Mouse (Mus musculus): ENCODE measurements around the gene Kansl1. TPM values are rescaled to one million over a fixed set of nuclear protein-coding genes. Genes with fewer than 3 reads are reported as not detected.
A peak's percentile ranks its signal among the peaks of the same experiment; 100 is the strongest.

The Kansl1 gene
- polyA plus RNA-seq, 1 experiment from 2014 or later: 28.2 TPM

DNA sequence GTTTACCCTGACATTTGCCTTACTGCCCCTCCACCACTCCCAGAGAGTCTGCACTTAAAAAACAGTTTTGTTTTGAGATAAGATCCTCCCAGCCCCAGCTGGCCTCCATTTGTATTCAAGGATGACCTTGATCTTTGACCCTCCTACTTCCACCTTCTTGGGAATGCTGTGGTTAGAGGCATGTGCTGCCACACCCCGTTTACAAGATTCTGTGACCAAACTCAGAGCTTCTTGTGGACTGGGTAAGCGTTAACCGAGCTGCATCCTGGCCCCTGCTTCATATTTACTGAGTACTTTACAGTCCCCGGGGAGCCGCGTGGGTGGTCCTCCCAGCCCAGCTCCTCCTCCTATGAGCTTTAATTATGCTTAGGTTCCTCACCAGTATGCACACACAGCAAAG, 173.0 kb downstream of the Kansl1 start:
- H3K9ac ChIP-seq (ENCODE audit: low read depth, low read length): no peak overlapping the region
- H3K9me3 ChIP-seq (replicated peaks; ENCODE audit: control insufficient read depth, low read length, poor library complexity, severe bottlenecking): no peaks in the 10 kb centered on the region
- H3K4me3 ChIP-seq (ENCODE audit: low read depth, low read length): no peak overlapping the region
- ATAC-seq: no peak
- no peak overlapping the region for H3K4me2 ChIP-seq (ENCODE audit: low read length)
- no peaks in the 10 kb centered on the region for H3K4me1 ChIP-seq (ENCODE audit: control insufficient read depth, insufficient read depth, low read length)
- H3K27me3 ChIP-seq (ENCODE audit: control insufficient read depth, insufficient read depth, low read depth, low read length): no peaks in the 10 kb centered on the region
- WGBS: 51% methylated on average over 6 of the region's 6 CpGs
- H3K27ac ChIP-seq (ENCODE audit: low read length): no peak overlapping the region
- peaks cover 20% of the 10 kb centered on the region for H3K36me3 ChIP-seq (ENCODE audit: control insufficient read depth, insufficient read depth, low read length)

DNA sequence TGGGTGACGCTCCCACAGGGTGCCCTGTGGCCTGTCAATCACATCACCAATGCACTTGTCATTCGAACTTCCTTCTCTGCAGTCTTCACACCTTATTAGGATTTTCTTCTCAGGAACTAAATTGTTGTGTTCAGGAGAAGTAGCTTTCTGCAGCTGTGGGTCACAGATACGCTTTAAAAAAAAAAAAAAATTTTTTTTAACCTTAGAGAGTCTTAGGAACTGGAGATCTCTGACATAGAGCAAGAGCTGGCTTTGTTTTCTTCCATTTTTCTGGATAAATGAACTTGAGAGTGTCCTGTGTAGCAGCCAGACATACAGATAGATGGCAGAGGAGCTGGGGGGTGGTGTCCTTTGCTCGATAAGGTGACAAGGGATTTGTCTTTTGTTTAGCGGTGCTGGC, 173.5 kb downstream of the Kansl1 start:
- ATAC-seq: no peak

DNA sequence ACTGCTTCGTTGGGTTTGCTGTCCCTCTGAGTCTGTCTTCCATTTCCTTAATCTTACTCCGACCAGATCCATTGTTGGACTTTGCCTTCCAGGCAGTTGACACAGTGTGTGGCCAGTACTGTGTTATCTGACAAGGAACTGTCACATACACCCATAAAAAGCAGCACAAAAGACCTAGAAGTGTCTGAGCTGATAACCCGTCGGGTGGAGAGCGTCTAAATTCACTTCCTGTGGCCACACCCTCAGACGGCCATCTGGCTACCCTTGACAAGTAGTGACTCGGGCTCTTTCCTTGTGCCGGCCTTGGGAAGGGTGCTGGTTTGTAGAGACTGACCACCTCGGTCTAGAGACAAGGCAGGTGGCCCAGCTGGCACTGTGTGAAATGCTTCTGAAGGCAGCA, 175.4 kb downstream of the Kansl1 start:
- no peak overlapping the region for H3K9ac ChIP-seq (ENCODE audit: low read depth, low read length)
- H3K4me2 ChIP-seq (ENCODE audit: low read length): no peak overlapping the region
- no peaks in the 10 kb centered on the region; the same call in 1 of the 2 replicates for H3K4me1 ChIP-seq (ENCODE audit: control insufficient read depth, insufficient read depth, low read length)
- no peak overlapping the region for H3K4me3 ChIP-seq (ENCODE audit: low read depth, low read length)
- no peaks in the 10 kb centered on the region for H3K27me3 ChIP-seq (ENCODE audit: control insufficient read depth, insufficient read depth, low read depth, low read length)
- no peaks in the 10 kb centered on the region for H3K9me3 ChIP-seq (replicated peaks; ENCODE audit: control insufficient read depth, low read length, poor library complexity, severe bottlenecking)
- H3K36me3 ChIP-seq (ENCODE audit: control insufficient read depth, insufficient read depth, low read length): peaks cover 9% of the 10 kb centered on the region
- no peak for ATAC-seq
- no peak overlapping the region for H3K27ac ChIP-seq (ENCODE audit: low read length)
- 88% methylated on average over 9 of the region's 9 CpGs for WGBS

More for the DNA sequence above, 173.5 kb downstream of the Kansl1 start:
- Histone ChIP-seq H3K27me3 (ENCODE audit: control insufficient read depth, insufficient read depth, low read depth, low read length) (no peaks in the 10 kb centered on the region), H3K9me3 (replicated peaks; ENCODE audit: control insufficient read depth, low read length, poor library complexity, severe bottlenecking) (no peaks in the 10 kb centered on the region), H3K4me2 (ENCODE audit: low read length) (no peak overlapping the region), H3K4me3 (ENCODE audit: low read depth, low read length) (no peak overlapping the region), H3K4me1 (ENCODE audit: control insufficient read depth, insufficient read depth, low read length) (no peaks in the 10 kb centered on the region), H3K36me3 (ENCODE audit: control insufficient read depth, insufficient read depth, low read length) (peaks cover 20% of the 10 kb centered on the region), H3K9ac (ENCODE audit: low read depth, low read length) (no peak overlapping the region), H3K27ac (ENCODE audit: low read length) (no peak overlapping the region)
- WGBS: 57% methylated on average over 5 of the region's 5 CpGs

DNA sequence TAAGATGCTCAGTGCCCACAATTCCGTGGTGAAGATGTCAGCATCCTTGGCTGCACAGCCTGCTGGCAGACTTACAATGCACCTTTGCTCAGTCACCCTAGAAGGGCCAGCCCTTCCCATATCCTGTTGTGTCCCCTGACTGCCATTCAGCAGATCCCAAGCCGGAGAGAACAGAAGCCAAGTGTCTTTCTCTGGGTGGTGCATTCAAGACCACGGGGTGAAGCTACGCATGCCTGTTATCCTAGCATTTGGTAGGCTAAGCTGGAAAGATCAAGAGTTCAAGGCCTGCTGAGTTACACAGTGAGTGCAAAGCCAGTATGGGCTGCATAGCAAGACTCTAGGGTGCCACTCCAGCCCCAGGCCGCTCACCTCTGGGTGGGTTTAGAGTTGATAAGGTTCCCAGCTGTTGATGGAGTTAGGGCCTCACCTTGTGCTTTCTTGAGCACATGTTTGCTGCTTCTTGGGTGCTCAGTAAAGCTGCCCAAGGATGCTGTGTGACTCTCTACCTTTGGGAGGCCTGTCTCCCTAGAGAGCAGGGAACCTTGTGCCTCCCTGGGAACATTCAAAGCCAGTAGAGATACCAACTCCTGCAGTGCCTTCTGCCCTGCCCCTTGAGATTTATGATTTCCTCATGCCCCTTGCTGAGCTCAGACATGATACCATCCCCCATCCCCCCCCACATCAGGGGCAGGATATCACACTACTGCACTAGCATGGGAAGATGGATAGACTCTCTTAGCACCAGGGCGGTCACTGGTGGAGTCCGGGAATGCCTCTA, 176.0 kb downstream of the Kansl1 start:
- Histone ChIP-seq H3K9me3 (replicated peaks; ENCODE audit: control insufficient read depth, low read length, poor library complexity, severe bottlenecking) (no peaks in the 10 kb centered on the region), H3K27ac (ENCODE audit: low read length) (no peak overlapping the region), H3K9ac (ENCODE audit: low read depth, low read length) (no peak overlapping the region), H3K4me1 (ENCODE audit: control insufficient read depth, insufficient read depth, low read length) (no peaks in the 10 kb centered on the region; the same call in 1 of the 2 replicates), H3K4me2 (ENCODE audit: low read length) (no peak overlapping the region), H3K36me3 (ENCODE audit: control insufficient read depth, insufficient read depth, low read length) (peaks cover 13% of the 10 kb centered on the region), H3K4me3 (ENCODE audit: low read depth, low read length) (no peak overlapping the region), H3K27me3 (ENCODE audit: control insufficient read depth, insufficient read depth, low read depth, low read length) (no peaks in the 10 kb centered on the region)
- 89% methylated on average over 7 of the region's 7 CpGs for WGBS
- no peak for ATAC-seq

DNA sequence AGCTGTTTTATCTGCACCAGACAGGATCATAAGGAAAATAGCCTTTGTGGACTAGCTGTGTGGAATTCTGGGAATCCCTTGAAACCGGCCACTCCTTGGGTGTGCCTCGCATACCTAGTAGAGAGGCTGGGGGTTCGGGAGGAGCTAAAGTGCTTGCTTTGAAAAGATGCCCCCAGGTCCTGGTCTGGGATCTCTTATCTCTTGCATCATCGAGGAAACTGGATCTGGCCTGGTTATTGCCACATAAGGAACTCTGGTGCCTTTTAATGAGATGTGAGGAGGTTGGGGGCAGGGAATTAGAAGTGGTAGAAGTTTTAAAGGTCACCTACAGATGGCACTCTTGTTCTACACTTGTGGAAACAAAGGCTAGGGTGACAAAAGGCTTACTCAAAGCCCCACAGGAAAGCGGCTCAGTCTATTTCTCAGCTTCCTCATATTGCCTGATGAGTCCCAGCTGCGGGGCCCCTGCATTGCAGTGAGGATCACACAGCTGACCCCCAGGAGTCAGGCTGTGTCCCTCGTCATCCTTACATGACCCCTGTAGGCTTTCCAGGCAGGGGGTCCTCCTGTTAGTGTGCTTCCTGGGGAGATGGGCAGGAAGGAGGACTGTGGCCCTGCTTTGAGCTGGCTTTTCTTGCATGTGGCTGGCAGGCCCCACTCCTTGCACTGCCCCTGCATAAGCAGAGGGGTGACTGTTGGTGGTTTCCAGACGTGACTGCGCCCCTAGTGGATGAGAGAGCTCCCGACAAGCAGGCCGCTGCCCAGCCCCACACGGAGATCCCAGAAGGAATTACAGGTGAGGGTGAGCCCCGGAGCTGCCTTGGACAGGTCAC, 179.2 kb downstream of the Kansl1 start:
- Histone ChIP-seq H3K27me3 (ENCODE audit: control insufficient read depth, insufficient read depth, low read depth, low read length) (no peaks in the 10 kb centered on the region), H3K36me3 (ENCODE audit: control insufficient read depth, insufficient read depth, low read length) (peaks cover 30% of the 10 kb centered on the region), H3K9ac (ENCODE audit: low read depth, low read length) (no peak overlapping the region), H3K4me2 (ENCODE audit: low read length) (no peak overlapping the region), H3K4me3 (ENCODE audit: low read depth, low read length) (no peak overlapping the region), H3K9me3 (replicated peaks; ENCODE audit: control insufficient read depth, low read length, poor library complexity, severe bottlenecking) (no peaks in the 10 kb centered on the region), H3K4me1 (ENCODE audit: control insufficient read depth, insufficient read depth, low read length) (no peaks in the 10 kb centered on the region; the same call in 1 of the 2 replicates), H3K27ac (ENCODE audit: low read length) (peak overlapping the region; percentile 43; the same call in 1 of the 2 replicates)
- peak; percentile 46 for ATAC-seq
- 14% methylated on average over 13 of the region's 13 CpGs for WGBS

DNA sequence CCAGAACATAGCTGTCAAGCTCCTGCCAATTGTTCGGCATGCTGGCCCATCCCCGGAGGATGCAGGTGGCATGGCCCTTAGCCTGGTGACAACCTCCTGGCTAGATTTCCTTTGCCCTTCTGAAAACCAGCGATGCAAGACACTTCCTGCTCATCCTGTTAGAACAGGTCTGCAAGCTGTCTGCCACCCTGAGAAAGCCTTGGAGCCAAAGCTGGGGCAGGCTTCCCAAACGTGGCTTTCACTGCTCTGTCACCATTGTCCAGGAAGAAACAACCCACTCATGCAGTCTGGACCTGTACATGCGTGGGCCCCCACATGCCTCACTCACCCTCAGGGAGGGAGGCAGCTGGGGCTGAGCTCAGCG, 179.8 kb downstream of the Kansl1 start:
- Histone ChIP-seq H3K27me3 (ENCODE audit: control insufficient read depth, insufficient read depth, low read depth, low read length) (no peaks in the 10 kb centered on the region), H3K9ac (ENCODE audit: low read depth, low read length) (no peak overlapping the region), H3K27ac (ENCODE audit: low read length) (0 out of 2 replicates have a peak overlapping the region, but pooled peaks have one; percentile 2), H3K4me1 (ENCODE audit: control insufficient read depth, insufficient read depth, low read length) (no peaks in the 10 kb centered on the region; the same call in 1 of the 2 replicates), H3K36me3 (ENCODE audit: control insufficient read depth, insufficient read depth, low read length) (peaks cover 30% of the 10 kb centered on the region), H3K4me3 (ENCODE audit: low read depth, low read length) (no peak overlapping the region), H3K4me2 (ENCODE audit: low read length) (no peak overlapping the region), H3K9me3 (replicated peaks; ENCODE audit: control insufficient read depth, low read length, poor library complexity, severe bottlenecking) (no peaks in the 10 kb centered on the region)
- ATAC-seq: no peak
- 41% methylated on average over 6 of the region's 6 CpGs for WGBS

DNA sequence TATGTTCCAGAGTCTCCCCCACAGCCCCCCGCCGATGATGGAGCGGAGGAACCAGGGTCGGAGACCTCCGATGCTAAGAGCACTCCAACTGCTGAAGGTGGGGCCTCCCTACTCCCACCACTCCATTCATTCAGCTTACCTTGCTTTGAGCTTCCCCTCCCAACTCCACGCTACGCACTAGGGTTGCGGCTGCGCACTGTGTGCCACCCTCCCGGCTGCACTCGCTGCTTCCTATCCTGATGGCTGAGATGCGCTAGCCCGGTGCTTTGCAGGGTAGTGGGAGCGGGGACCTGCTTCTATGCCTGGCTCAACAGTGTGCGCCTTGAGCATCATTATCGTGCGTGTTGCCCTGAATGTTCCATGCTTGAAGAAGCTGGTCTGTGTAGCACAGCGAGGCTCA, 181.5 kb downstream of the Kansl1 start:
- ATAC-seq: no peak
- no peaks in the 10 kb centered on the region for H3K27me3 ChIP-seq (ENCODE audit: control insufficient read depth, insufficient read depth, low read depth, low read length)
- H3K4me1 ChIP-seq (ENCODE audit: control insufficient read depth, insufficient read depth, low read length): no peaks in the 10 kb centered on the region; the same call in 1 of the 2 replicates
- H3K9ac ChIP-seq (ENCODE audit: low read depth, low read length): no peak overlapping the region
- H3K9me3 ChIP-seq (replicated peaks; ENCODE audit: control insufficient read depth, low read length, poor library complexity, severe bottlenecking): no peaks in the 10 kb centered on the region
- WGBS: 95% methylated on average over 18 of the region's 18 CpGs
- H3K4me2 ChIP-seq (ENCODE audit: low read length): no peak overlapping the region
- H3K27ac ChIP-seq (ENCODE audit: low read length): no peak overlapping the region
- peaks cover 34% of the 10 kb centered on the region for H3K36me3 ChIP-seq (ENCODE audit: control insufficient read depth, insufficient read depth, low read length)
- no peak overlapping the region for H3K4me3 ChIP-seq (ENCODE audit: low read depth, low read length)

Data from midbrain, embryonic 16.5 days (tissue).